Mouse (Mus musculus) midbrain, embryonic 12.5 days (tissue): Measurements from ENCODE around the gene Slit3. TPM values are rescaled to one million over a fixed set of nuclear protein-coding genes. Genes with fewer than 3 reads are reported as not detected.
A peak's percentile ranks its signal among the peaks of the same experiment; 100 is the strongest.

ENCODE experiments used
- ATAC-seq: fragments of 200-750 bp; cut with Nextera tagmentation; 2 replicates; pipeline ENCODE4 v1.8.0; 2017; ENCODE audit warnings: low read depth, moderate TSS enrichment, moderate library complexity; ENCODE audit not compliant: low FRiP score
- H3K27ac ChIP-seq: fragments of 300-500 bp; sonication (generic); replicated peaks from 2 replicates; pipeline ENCODE4 v1.5.1; 2016; ENCODE audit warnings: mild to moderate bottlenecking
- H3K27me3 ChIP-seq: fragments of 300-500 bp; sonication (generic); 2 replicates; pipeline ENCODE4 v1.6.1; 2016; ENCODE audit warnings: mild to moderate bottlenecking
- H3K36me3 ChIP-seq: fragments of 300-500 bp; sonication (generic); 2 replicates; pipeline ENCODE4 v1.6.1; 2016
- H3K4me1 ChIP-seq: fragments of 300-500 bp; sonication (generic); 2 replicates; pipeline ENCODE4 v1.6.1; 2016
- H3K4me2 ChIP-seq: fragments of 300-500 bp; sonication (generic); replicated peaks from 2 replicates; pipeline ENCODE4 v1.6.1; 2016; ENCODE audit warnings: mild to moderate bottlenecking, moderate library complexity
- H3K4me3 ChIP-seq: fragments of 300-500 bp; sonication (generic); 2 replicates; pipeline ENCODE4 v1.5.1; 2016; ENCODE audit warnings: mild to moderate bottlenecking
- H3K9ac ChIP-seq: fragments of 300-500 bp; sonication (generic); replicated peaks from 2 replicates; pipeline ENCODE4 v1.6.1; 2016; ENCODE audit warnings: mild to moderate bottlenecking, moderate library complexity
- H3K9me3 ChIP-seq: fragments of 300-500 bp; sonication (generic); 2 replicates; pipeline ENCODE4 v1.6.1; 2016; ENCODE audit warnings: mild to moderate bottlenecking
- WGBS: fragments of 180-500 bp; shearing (Covaris S2); methylation state at CpG from one replicate; pipeline ENCODE4 v1.1.7; 2016; 5-methylcytosine and 5-hydroxymethylcytosine counted together
- polyA plus RNA-seq: library from polyadenylated mRNA; unstranded; fragments of >200 nt; fragmentation: Nextera tagmentation; extraction: Ambion mirVana; gene quantifications from 2 replicates; pipeline ENCODE4 v1.2.1, GENCODE M21; 2016

Gene Slit3
- polyA plus RNA-seq, 1 experiment from 2014 or later: 16.2 TPM

- Histone ChIP-seq H3K9me3 (no peaks in the 10 kb centered on the region), H3K27ac (no peak overlapping the region), H3K4me2 (no peak overlapping the region), H3K4me3 (no peak overlapping the region), H3K27me3 (peaks cover 29% of the 10 kb centered on the region), H3K36me3 (no peaks in the 10 kb centered on the region), H3K9ac (no peak overlapping the region), H3K4me1 (no peaks in the 10 kb centered on the region)
- 80% methylated on average over 6 of the region's 6 CpGs for WGBS
- ATAC-seq: no peak
These were observed 536.6 kb downstream of the Slit3 start for GRCm38 (mm10) chr11:35657582-35657981.

GRCm38 (mm10) chr11:35660967-35661366 is 539.9 kb downstream of the Slit3 start:
- Histone ChIP-seq H3K27ac (no peak overlapping the region), H3K9ac (no peak overlapping the region), H3K9me3 (no peaks in the 10 kb centered on the region), H3K4me1 (peaks cover 7% of the 10 kb centered on the region; the same call in 1 of the 2 replicates), H3K27me3 (peaks cover 56% of the 10 kb centered on the region), H3K4me2 (no peak overlapping the region), H3K36me3 (no peaks in the 10 kb centered on the region), H3K4me3 (no peak overlapping the region)
- ATAC-seq: no peak
- 92% methylated on average over 4 of the region's 4 CpGs for WGBS

- ATAC-seq: no peak
- peaks cover 71% of the 10 kb centered on the region for H3K27me3 ChIP-seq
These were observed 541.9 kb downstream of the Slit3 start for GRCm38 (mm10) chr11:35662945-35663344.

GRCm38 (mm10) chr11:35663661-35664060 is 542.6 kb downstream of the Slit3 start:
- H3K9ac ChIP-seq: no peak overlapping the region
- peaks cover 72% of the 10 kb centered on the region for H3K27me3 ChIP-seq
- no peak overlapping the region for H3K27ac ChIP-seq
- no peaks in the 10 kb centered on the region for H3K9me3 ChIP-seq
- H3K4me2 ChIP-seq: no peak overlapping the region
- no peak overlapping the region for H3K4me3 ChIP-seq
- H3K36me3 ChIP-seq: no peaks in the 10 kb centered on the region
- WGBS: 45% methylated on average over 8 of the region's 8 CpGs
- peak; percentile 21; the same call in 1 of the 2 replicates for ATAC-seq
- H3K4me1 ChIP-seq: peaks cover 7% of the 10 kb centered on the region; the same call in 1 of the 2 replicates

More at GRCm38 (mm10) chr11:35662945-35663344, 541.9 kb downstream of the Slit3 start:
- Histone ChIP-seq H3K4me2 (no peak overlapping the region), H3K4me1 (peaks cover 7% of the 10 kb centered on the region; the same call in 1 of the 2 replicates), H3K36me3 (no peaks in the 10 kb centered on the region), H3K9ac (no peak overlapping the region), H3K4me3 (no peak overlapping the region), H3K27ac (no peak overlapping the region), H3K9me3 (no peaks in the 10 kb centered on the region)
- WGBS: 93% methylated on average over 3 of the region's 3 CpGs

- Histone ChIP-seq H3K27ac (no peak overlapping the region), H3K4me3 (no peak overlapping the region), H3K4me2 (no peak overlapping the region), H3K36me3 (no peaks in the 10 kb centered on the region), H3K27me3 (peaks cover 74% of the 10 kb centered on the region), H3K4me1 (peaks cover 7% of the 10 kb centered on the region; the same call in 1 of the 2 replicates), H3K9ac (no peak overlapping the region), H3K9me3 (no peaks in the 10 kb centered on the region)
- ATAC-seq: peak; percentile 41; the same call in 1 of the 2 replicates
- 40% methylated on average over 5 of the region's 5 CpGs for WGBS
These were observed 544.0 kb downstream of the Slit3 start for GRCm38 (mm10) chr11:35664991-35665390.

GRCm38 (mm10) chr11:35667428-35667827 is 546.4 kb downstream of the Slit3 start:
- H3K9ac ChIP-seq: no peak overlapping the region
- H3K4me1 ChIP-seq: peaks cover 7% of the 10 kb centered on the region; the same call in 1 of the 2 replicates
- no peak overlapping the region for H3K4me2 ChIP-seq
- no peaks in the 10 kb centered on the region for H3K9me3 ChIP-seq
- peaks cover 76% of the 10 kb centered on the region for H3K27me3 ChIP-seq
- ATAC-seq: no peak
- H3K27ac ChIP-seq: no peak overlapping the region
- WGBS: 47% methylated on average over 3 of the region's 3 CpGs
- no peak overlapping the region for H3K4me3 ChIP-seq
- no peaks in the 10 kb centered on the region for H3K36me3 ChIP-seq

GRCm38 (mm10) chr11:35668138-35668537 is 547.1 kb downstream of the Slit3 start:
- Histone ChIP-seq H3K9me3 (no peaks in the 10 kb centered on the region), H3K4me3 (no peak overlapping the region), H3K27me3 (peaks cover 70% of the 10 kb centered on the region), H3K4me1 (peaks cover 7% of the 10 kb centered on the region; the same call in 1 of the 2 replicates), H3K4me2 (no peak overlapping the region), H3K36me3 (no peaks in the 10 kb centered on the region), H3K27ac (no peak overlapping the region), H3K9ac (no peak overlapping the region)
- WGBS: 51% methylated on average over 3 of the region's 3 CpGs
- no peak for ATAC-seq

GRCm38 (mm10) chr11:35668750-35669149 is 547.7 kb downstream of the Slit3 start:
- Histone ChIP-seq H3K27me3 (peaks cover 66% of the 10 kb centered on the region), H3K9me3 (no peaks in the 10 kb centered on the region), H3K27ac (no peak overlapping the region), H3K4me2 (no peak overlapping the region), H3K4me1 (peaks cover 6% of the 10 kb centered on the region; the same call in 1 of the 2 replicates), H3K36me3 (no peaks in the 10 kb centered on the region), H3K4me3 (no peak overlapping the region), H3K9ac (no peak overlapping the region)
- no peak for ATAC-seq
- WGBS: 100% methylated on average over 1 of the region's 1 CpGs

GRCm38 (mm10) chr11:35669536-35669935 is 548.5 kb downstream of the Slit3 start:
- Histone ChIP-seq H3K27me3 (peaks cover 59% of the 10 kb centered on the region), H3K36me3 (no peaks in the 10 kb centered on the region), H3K27ac (no peak overlapping the region), H3K4me1 (no peaks in the 10 kb centered on the region), H3K9me3 (no peaks in the 10 kb centered on the region), H3K9ac (no peak overlapping the region), H3K4me2 (no peak overlapping the region), H3K4me3 (no peak overlapping the region)
- WGBS: 78% methylated on average over 5 of the region's 5 CpGs
- no peak for ATAC-seq

GRCm38 (mm10) chr11:35670181-35670580 is 549.2 kb downstream of the Slit3 start:
- H3K9me3 ChIP-seq: no peaks in the 10 kb centered on the region
- peaks cover 53% of the 10 kb centered on the region for H3K27me3 ChIP-seq
- no peak overlapping the region for H3K9ac ChIP-seq
- 82% methylated on average over 6 of the region's 6 CpGs for WGBS
- H3K36me3 ChIP-seq: no peaks in the 10 kb centered on the region
- H3K27ac ChIP-seq: no peak overlapping the region
- no peak overlapping the region for H3K4me2 ChIP-seq
- no peak overlapping the region for H3K4me3 ChIP-seq
- no peak for ATAC-seq
- no peaks in the 10 kb centered on the region for H3K4me1 ChIP-seq

GRCm38 (mm10) chr11:35670746-35671145 is 549.7 kb downstream of the Slit3 start:
- no peak overlapping the region for H3K4me3 ChIP-seq
- no peak overlapping the region for H3K4me2 ChIP-seq
- H3K27me3 ChIP-seq: peaks cover 47% of the 10 kb centered on the region
- WGBS: 66% methylated on average over 3 of the region's 3 CpGs
- H3K36me3 ChIP-seq: no peaks in the 10 kb centered on the region
- no peaks in the 10 kb centered on the region for H3K4me1 ChIP-seq
- H3K9ac ChIP-seq: no peak overlapping the region
- no peaks in the 10 kb centered on the region for H3K9me3 ChIP-seq
- no peak overlapping the region for H3K27ac ChIP-seq
- no peak for ATAC-seq

- WGBS: 85% methylated on average over 7 of the region's 7 CpGs
- ATAC-seq: no peak
- H3K36me3 ChIP-seq: no peaks in the 10 kb centered on the region
- peaks cover 27% of the 10 kb centered on the region for H3K27me3 ChIP-seq
- H3K4me3 ChIP-seq: no peak overlapping the region
- H3K27ac ChIP-seq: no peak overlapping the region
- no peaks in the 10 kb centered on the region for H3K9me3 ChIP-seq
- H3K9ac ChIP-seq: no peak overlapping the region
- H3K4me2 ChIP-seq: no peak overlapping the region
- H3K4me1 ChIP-seq: no peaks in the 10 kb centered on the region
These were observed 552.0 kb downstream of the Slit3 start for GRCm38 (mm10) chr11:35673050-35673449.

GRCm38 (mm10) chr11:35674242-35674641 is 553.2 kb downstream of the Slit3 start:
- no peak for ATAC-seq
- Histone ChIP-seq H3K4me1 (no peaks in the 10 kb centered on the region), H3K4me2 (no peak overlapping the region), H3K9ac (no peak overlapping the region), H3K27ac (no peak overlapping the region), H3K4me3 (no peak overlapping the region), H3K9me3 (no peaks in the 10 kb centered on the region), H3K36me3 (no peaks in the 10 kb centered on the region), H3K27me3 (peaks cover 18% of the 10 kb centered on the region)
- 93% methylated on average over 9 of the region's 9 CpGs for WGBS
